Mouse (Mus musculus) liver, adult 2 months (tissue): Measurements from ENCODE around the gene Zfp341.

Experiments
- CTCF ChIP-seq: fragments of 200-500 bp; IDR thresholded peaks from 2 replicates; pipeline ENCODE4 v1.5.1; 2011; ENCODE audit warnings: low read depth, low read length, control low read depth
- POLR2A ChIP-seq: fragments of 200-500 bp; IDR thresholded peaks from 2 replicates; pipeline ENCODE4 v1.6.1; 2011; ENCODE audit warnings: low read length, control low read depth; ENCODE audit not compliant: insufficient read depth; ENCODE audit errors: extremely low read depth

GRCm38 (mm10) chr2:154603638-154604153 lies 9.4 kb upstream of the Zfp341 start, which contains the start of gene Pxmp4:
- TF ChIP-seq CTCF (no peak), POLR2A (no peak)
